In genomic region chr2:127683687-127684331, GRCm38 (mm10) we compare ENCODE assay signal across 8 mouse cellular contexts. TPM values are rescaled to one million over a fixed set of nuclear protein-coding genes. Genes with fewer than 3 reads are reported as not detected.
DNase-seq lines count a peak whose midpoint lies in the region; ATAC-seq and TF ChIP-seq lines count a peak whose summit lies in the region.

No protein-coding gene starts in this region.

- TF ChIP-seq CTCF in testis, adult 2 months (IDR thresholded peaks at IDR 0.05; ENCODE audit: control insufficient read depth, insufficient read depth, insufficient replicate concordance, low read depth, low read length) = peak; percentile 60; the same call in 1 of the 2 replicates

- no peaks in the 10 kb centered on the region for H3K27me3 ChIP-seq in limb, embryonic 11.5 days (ENCODE audit: control insufficient read depth, insufficient read depth, low read length)
- no peaks in the 10 kb centered on the region for H3K27me3 ChIP-seq in testis, adult 2 months (ENCODE audit: control insufficient read depth, insufficient read depth, low read length)

- no peaks in the 10 kb centered on the region for H3K9me3 ChIP-seq in limb, embryonic 11.5 days (ENCODE audit: control insufficient read depth, low read length)

- H3K4me3 ChIP-seq in limb, embryonic 11.5 days (ENCODE audit: low read depth, low read length) = no peak overlapping the region
- peak overlapping the region; percentile 57 for H3K4me3 ChIP-seq in testis, adult 2 months (ENCODE audit: control insufficient read depth, low read depth, low read length)

- no peak for TF ChIP-seq POLR2A in testis, adult 2 months (IDR thresholded peaks at IDR 0.05; ENCODE audit: control insufficient read depth, low read depth, low read length)

- no peak overlapping the region for H3K27ac ChIP-seq in limb, embryonic 11.5 days (replicated peaks; ENCODE audit: low read depth, low read length)
- no peak overlapping the region for H3K27ac ChIP-seq in testis, adult 2 months (ENCODE audit: control insufficient read depth, insufficient read depth, low read depth, low read length)

- H3K4me1 ChIP-seq in limb, embryonic 11.5 days (ENCODE audit: control insufficient read depth, insufficient read depth, low read length) = no peaks in the 10 kb centered on the region
- peaks cover 11% of the 10 kb centered on the region for H3K4me1 ChIP-seq in testis, adult 2 months (ENCODE audit: control insufficient read depth, insufficient read depth, low read length)

- WGBS in limb, embryonic 11.5 days = 42% methylated on average over 12 of the region's 12 CpGs

- H3K4me2 ChIP-seq in limb, embryonic 11.5 days (ENCODE audit: low read depth, severe bottlenecking) = no peak overlapping the region

- no peaks in the 10 kb centered on the region for H3K36me3 ChIP-seq in limb, embryonic 11.5 days (ENCODE audit: control insufficient read depth, insufficient read depth, low read length)
- no peaks in the 10 kb centered on the region; the same call in 1 of the 2 replicates for H3K36me3 ChIP-seq in testis, adult 2 months (ENCODE audit: control insufficient read depth, insufficient read depth, low read length)

- DNase-seq in urinary bladder, adult 18-20 months (ENCODE audit: low spot score in 2 of 2) = peak; percentile 32 to 38
- DNase-seq in urinary bladder, postnatal 10 days (ENCODE audit: low spot score) = no peak
- peak; percentile 76 for DNase-seq in embryo, embryonic 9.5 days (ENCODE audit: extremely low spot score)
- peak; percentile 81 for DNase-seq in kidney, adult 9 months
- DNase-seq in limb, embryonic 11.5 days (ENCODE audit: low spot score) = peak; percentile 80
- peak; percentile 67 for DNase-seq in naive thymus-derived CD4-positive, alpha-beta T cell, adult 2 months (ENCODE audit: low read depth)

- ATAC-seq in granulocyte monocyte progenitor cell, adult 5-6 weeks (replicated peaks; ENCODE audit: poor library complexity, severe bottlenecking) = peak; percentile 85
- peak; percentile 78; the same call in 1 of the 2 replicates for ATAC-seq in limb, embryonic 11.5 days (ENCODE audit: insufficient number of reproducible peaks, low FRiP score, low TSS enrichment, low read depth)

- no peak overlapping the region for H3K9ac ChIP-seq in limb, embryonic 11.5 days (ENCODE audit: low read length)

RNA-seq across cellular contexts. Expression of gene Mal, which starts 27.3 kb away (rescaled TPM):
- total RNA-seq in granulocyte monocyte progenitor cell, adult 5-6 weeks (2014; fragmentation: Nextera tagmentation) = not detected in 2 replicates
- total RNA-seq in granulocyte monocyte progenitor cell, adult 5-6 weeks (2017) = not detected in 2 replicates
- 0.09 and 0.20 TPM in 2 replicates for polyA plus RNA-seq in limb, embryonic 11.5 days (2014; fragmentation: Nextera tagmentation; extraction: Ambion mirVana)
- 1.2 and 1.3 TPM in 2 replicates for polyA plus RNA-seq in testis, adult 2 months (2012; rRNA removed)

RNA-seq across cellular contexts. Expression of gene Mall, which starts 45.9 kb away (rescaled TPM):
- not detected in 2 replicates for total RNA-seq in granulocyte monocyte progenitor cell, adult 5-6 weeks (2014; fragmentation: Nextera tagmentation)
- not detected in 2 replicates for total RNA-seq in granulocyte monocyte progenitor cell, adult 5-6 weeks (2017)
- polyA plus RNA-seq in limb, embryonic 11.5 days (2014; fragmentation: Nextera tagmentation; extraction: Ambion mirVana) = 1.4 and 2.0 TPM in 2 replicates
- polyA plus RNA-seq in testis, adult 2 months (2012; rRNA removed) = 3.5 and 4.4 TPM in 2 replicates
